Mouse (Mus musculus): ENCODE measurements around the gene Crtc1. TPM values are rescaled to one million over a fixed set of nuclear protein-coding genes. Genes with fewer than 3 reads are reported as not detected.

Gene Crtc1
- polyA plus RNA-seq, 1 experiment from 2014 or later = 55.9 TPM

GRCm38 (mm10) chr8:70419879-70420643 lies 19.3 kb downstream of the Crtc1 start:
- H3K4me1 ChIP-seq (ENCODE audit: control insufficient read depth, insufficient read depth, low read length) = peaks cover 8% of the 10 kb centered on the region; the same call in 1 of the 2 replicates
- no peaks in the 10 kb centered on the region for H3K9me3 ChIP-seq (ENCODE audit: control insufficient read depth, low read length)
- no peak for ATAC-seq (ENCODE audit: low read depth)
- H3K27me3 ChIP-seq (ENCODE audit: control insufficient read depth, insufficient read depth, low read length) = no peaks in the 10 kb centered on the region
- H3K4me3 ChIP-seq (ENCODE audit: low read depth, low read length) = no peak overlapping the region
- 90% methylated on average over 11 of the region's 11 CpGs for WGBS
- no peak overlapping the region for H3K4me2 ChIP-seq (ENCODE audit: low read depth, low read length)
- H3K27ac ChIP-seq (ENCODE audit: low read depth, low read length) = no peak overlapping the region
- no peaks in the 10 kb centered on the region for H3K36me3 ChIP-seq (ENCODE audit: control insufficient read depth, insufficient read depth, low read length)
- no peak overlapping the region for H3K9ac ChIP-seq (replicated peaks; ENCODE audit: low read depth, low read length)

GRCm38 (mm10) chr8:70418954-70419353 lies 20.4 kb downstream of the Crtc1 start:
- Histone ChIP-seq H3K4me2 (ENCODE audit: low read depth, low read length) (no peak overlapping the region), H3K36me3 (ENCODE audit: control insufficient read depth, insufficient read depth, low read length) (peaks cover 4% of the 10 kb centered on the region; the same call in 1 of the 2 replicates), H3K27ac (ENCODE audit: low read depth, low read length) (no peak overlapping the region), H3K4me3 (ENCODE audit: low read depth, low read length) (no peak overlapping the region), H3K4me1 (ENCODE audit: control insufficient read depth, insufficient read depth, low read length) (peaks cover 8% of the 10 kb centered on the region; the same call in 1 of the 2 replicates), H3K9me3 (ENCODE audit: control insufficient read depth, low read length) (no peaks in the 10 kb centered on the region), H3K27me3 (ENCODE audit: control insufficient read depth, insufficient read depth, low read length) (no peaks in the 10 kb centered on the region), H3K9ac (replicated peaks; ENCODE audit: low read depth, low read length) (no peak overlapping the region)
- ATAC-seq (ENCODE audit: low read depth) = no peak
- WGBS = 55% methylated on average over 14 of the region's 14 CpGs

GRCm38 (mm10) chr8:70417914-70418313 lies 21.5 kb downstream of the Crtc1 start:
- no peak overlapping the region for H3K4me3 ChIP-seq (ENCODE audit: low read depth, low read length)
- peaks cover 6% of the 10 kb centered on the region; the same call in 1 of the 2 replicates for H3K36me3 ChIP-seq (ENCODE audit: control insufficient read depth, insufficient read depth, low read length)
- H3K27ac ChIP-seq (ENCODE audit: low read depth, low read length) = no peak overlapping the region
- no peaks in the 10 kb centered on the region for H3K9me3 ChIP-seq (ENCODE audit: control insufficient read depth, low read length)
- H3K4me2 ChIP-seq (ENCODE audit: low read depth, low read length) = no peak overlapping the region
- WGBS = 55% methylated on average over 10 of the region's 10 CpGs
- H3K4me1 ChIP-seq (ENCODE audit: control insufficient read depth, insufficient read depth, low read length) = peaks cover 8% of the 10 kb centered on the region; the same call in 1 of the 2 replicates
- H3K27me3 ChIP-seq (ENCODE audit: control insufficient read depth, insufficient read depth, low read length) = no peaks in the 10 kb centered on the region
- no peak overlapping the region for H3K9ac ChIP-seq (replicated peaks; ENCODE audit: low read depth, low read length)
- ATAC-seq (ENCODE audit: low read depth) = no peak

DNA sequence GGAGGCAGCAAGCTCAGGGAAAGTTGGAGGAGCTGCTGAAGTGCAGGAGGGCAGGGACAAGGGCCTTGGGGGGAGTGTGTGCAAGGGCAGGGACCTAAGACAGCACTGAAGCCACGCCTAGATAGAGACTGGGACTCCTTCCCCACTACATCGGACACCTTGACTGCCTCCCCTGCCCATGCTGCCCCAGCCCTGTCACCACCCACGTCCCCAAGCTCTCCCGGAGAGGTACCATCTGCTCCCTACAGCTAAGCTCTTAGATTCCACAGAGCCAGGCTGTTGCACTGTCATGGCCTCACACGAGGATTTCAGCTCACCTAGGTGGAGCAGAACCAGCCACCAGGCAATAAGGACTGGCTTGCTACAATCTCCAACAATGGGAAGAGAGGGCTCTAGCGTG lies 22.4 kb downstream of the Crtc1 start:
- H3K9ac ChIP-seq (replicated peaks; ENCODE audit: low read depth, low read length) = no peak overlapping the region

GRCm38 (mm10) chr8:70415540-70416451 lies 23.6 kb downstream of the Crtc1 start:
- H3K36me3 ChIP-seq (ENCODE audit: control insufficient read depth, insufficient read depth, low read length) = peaks cover 6% of the 10 kb centered on the region; the same call in 1 of the 2 replicates
- peaks cover 8% of the 10 kb centered on the region; the same call in 1 of the 2 replicates for H3K4me1 ChIP-seq (ENCODE audit: control insufficient read depth, insufficient read depth, low read length)
- no peaks in the 10 kb centered on the region for H3K27me3 ChIP-seq (ENCODE audit: control insufficient read depth, insufficient read depth, low read length)
- no peak overlapping the region for H3K4me2 ChIP-seq (ENCODE audit: low read depth, low read length)
- H3K4me3 ChIP-seq (ENCODE audit: low read depth, low read length) = no peak overlapping the region
- no peaks in the 10 kb centered on the region for H3K9me3 ChIP-seq (ENCODE audit: control insufficient read depth, low read length)
- H3K27ac ChIP-seq (ENCODE audit: low read depth, low read length) = peak overlapping the region; percentile 34; the same call in 1 of the 2 replicates
- peak; percentile 79 for ATAC-seq (ENCODE audit: low read depth)
- H3K9ac ChIP-seq (replicated peaks; ENCODE audit: low read depth, low read length) = no peak overlapping the region
- WGBS = 65% methylated on average over 8 of the region's 8 CpGs

More for the DNA sequence above, 22.4 kb downstream of the Crtc1 start:
- no peak for ATAC-seq (ENCODE audit: low read depth)
- Histone ChIP-seq H3K4me3 (ENCODE audit: low read depth, low read length) (no peak overlapping the region), H3K4me2 (ENCODE audit: low read depth, low read length) (no peak overlapping the region), H3K27ac (ENCODE audit: low read depth, low read length) (no peak overlapping the region), H3K9me3 (ENCODE audit: control insufficient read depth, low read length) (no peaks in the 10 kb centered on the region), H3K27me3 (ENCODE audit: control insufficient read depth, insufficient read depth, low read length) (no peaks in the 10 kb centered on the region), H3K36me3 (ENCODE audit: control insufficient read depth, insufficient read depth, low read length) (peaks cover 6% of the 10 kb centered on the region; the same call in 1 of the 2 replicates), H3K4me1 (ENCODE audit: control insufficient read depth, insufficient read depth, low read length) (peaks cover 8% of the 10 kb centered on the region; the same call in 1 of the 2 replicates)
- 56% methylated on average over 6 of the region's 6 CpGs for WGBS

- 90% methylated on average over 6 of the region's 6 CpGs for WGBS
- no peak overlapping the region for H3K4me3 ChIP-seq (ENCODE audit: low read depth, low read length)
- H3K4me2 ChIP-seq (ENCODE audit: low read depth, low read length) = no peak overlapping the region
- no peaks in the 10 kb centered on the region for H3K9me3 ChIP-seq (ENCODE audit: control insufficient read depth, low read length)
- H3K4me1 ChIP-seq (ENCODE audit: control insufficient read depth, insufficient read depth, low read length) = peaks cover 9% of the 10 kb centered on the region; the same call in 1 of the 2 replicates
- H3K36me3 ChIP-seq (ENCODE audit: control insufficient read depth, insufficient read depth, low read length) = peaks cover 6% of the 10 kb centered on the region; the same call in 1 of the 2 replicates
- H3K27ac ChIP-seq (ENCODE audit: low read depth, low read length) = no peak overlapping the region
- ATAC-seq (ENCODE audit: low read depth) = no peak
- no peak overlapping the region for H3K9ac ChIP-seq (replicated peaks; ENCODE audit: low read depth, low read length)
- H3K27me3 ChIP-seq (ENCODE audit: control insufficient read depth, insufficient read depth, low read length) = no peaks in the 10 kb centered on the region
Measured at GRCm38 (mm10) chr8:70414310-70414946, 25.0 kb downstream of the Crtc1 start.

DNA sequence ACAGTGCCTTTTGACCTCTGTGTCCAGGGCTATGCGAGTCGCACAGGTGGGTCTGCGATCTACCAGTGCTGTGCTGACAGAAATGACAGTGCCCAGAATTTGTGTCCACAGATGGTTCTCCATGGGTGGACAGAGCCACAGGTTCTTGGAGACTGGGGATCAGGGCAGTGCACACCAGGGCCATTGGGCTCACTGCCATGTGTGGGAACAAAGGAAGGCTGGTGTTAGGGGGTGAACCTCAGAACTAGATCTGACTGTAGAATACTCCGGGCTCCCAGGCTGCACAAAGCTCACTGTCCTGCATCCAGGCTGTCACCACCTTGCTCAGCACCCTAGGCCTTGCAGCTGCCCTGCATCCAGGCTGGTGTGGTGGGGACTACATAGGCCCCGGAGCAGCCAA lies 29.1 kb downstream of the Crtc1 start:
- Histone ChIP-seq H3K4me2 (ENCODE audit: low read depth, low read length) (no peak overlapping the region), H3K36me3 (ENCODE audit: control insufficient read depth, insufficient read depth, low read length) (peaks cover 6% of the 10 kb centered on the region; the same call in 1 of the 2 replicates), H3K27me3 (ENCODE audit: control insufficient read depth, insufficient read depth, low read length) (no peaks in the 10 kb centered on the region), H3K9me3 (ENCODE audit: control insufficient read depth, low read length) (no peaks in the 10 kb centered on the region), H3K9ac (replicated peaks; ENCODE audit: low read depth, low read length) (no peak overlapping the region), H3K27ac (ENCODE audit: low read depth, low read length) (0 out of 2 replicates have a peak overlapping the region, but pooled peaks have one; percentile 10), H3K4me1 (ENCODE audit: control insufficient read depth, insufficient read depth, low read length) (peaks cover 18% of the 10 kb centered on the region), H3K4me3 (ENCODE audit: low read depth, low read length) (no peak overlapping the region)
- WGBS = 97% methylated on average over 5 of the region's 5 CpGs
- no peak for ATAC-seq (ENCODE audit: low read depth)

GRCm38 (mm10) chr8:70409455-70409871 lies 29.9 kb downstream of the Crtc1 start:
- H3K27ac ChIP-seq (ENCODE audit: low read depth, low read length) = peak overlapping the region; percentile 44
- no peak for ATAC-seq (ENCODE audit: low read depth)
- H3K36me3 ChIP-seq (ENCODE audit: control insufficient read depth, insufficient read depth, low read length) = peaks cover 6% of the 10 kb centered on the region
- 53% methylated on average over 9 of the region's 9 CpGs for WGBS
- no peaks in the 10 kb centered on the region for H3K27me3 ChIP-seq (ENCODE audit: control insufficient read depth, insufficient read depth, low read length)
- H3K9me3 ChIP-seq (ENCODE audit: control insufficient read depth, low read length) = no peaks in the 10 kb centered on the region
- no peak overlapping the region for H3K4me3 ChIP-seq (ENCODE audit: low read depth, low read length)
- peaks cover 18% of the 10 kb centered on the region for H3K4me1 ChIP-seq (ENCODE audit: control insufficient read depth, insufficient read depth, low read length)
- peak overlapping the region; percentile 16; the same call in 1 of the 2 replicates for H3K9ac ChIP-seq (replicated peaks; ENCODE audit: low read depth, low read length)
- H3K4me2 ChIP-seq (ENCODE audit: low read depth, low read length) = no peak overlapping the region

Measured in neural tube, embryonic 14.5 days (tissue).